Mouse (Mus musculus) lung, adult 18-20 months (tissue): ENCODE data around the gene Igsf3.
A peak's percentile ranks its signal among the peaks of the same experiment; 100 is the strongest.

ENCODE experiments used
- DNase-seq, 2 experiments: peaks; one replicate each; pipeline ENCODE4 v3.0.0; 2022; ENCODE audit warnings: mixed read lengths in 2 of 2

The Igsf3 gene

DNA sequence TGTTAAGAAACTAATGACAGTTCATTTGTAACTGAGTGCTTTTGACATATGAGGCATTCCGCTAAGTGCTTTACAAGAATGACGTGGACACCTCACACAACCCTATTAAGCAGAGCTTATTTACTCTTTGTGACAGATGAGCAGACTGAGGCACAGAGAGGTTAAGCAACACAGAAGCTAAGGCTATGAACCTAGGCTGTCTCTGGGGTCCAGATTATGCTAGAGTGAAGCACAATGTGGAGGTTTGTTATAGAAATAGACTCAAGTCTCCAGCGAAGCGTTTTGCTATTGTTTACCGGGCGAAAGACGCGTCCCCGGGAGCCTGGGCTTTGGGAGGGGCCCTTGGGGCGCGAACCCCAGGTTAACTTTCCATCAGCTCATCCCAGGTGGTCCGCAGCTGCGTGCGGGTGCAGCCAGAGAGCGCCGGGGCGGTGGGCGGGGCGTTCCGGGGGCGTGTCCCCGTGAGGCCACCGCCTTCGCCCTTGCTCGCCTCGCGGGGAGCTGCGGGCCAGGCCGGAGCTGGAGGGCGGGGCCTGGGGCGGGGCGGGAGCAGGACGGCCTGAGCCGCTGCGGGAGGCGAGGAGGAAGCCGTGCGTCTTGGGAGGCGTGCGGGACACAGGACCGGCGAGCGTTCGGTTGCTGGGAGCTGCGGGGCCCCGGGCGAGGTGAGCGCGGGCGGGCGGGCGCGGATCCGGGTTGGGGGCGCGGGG is at the start of gene Igsf3:
Gene Igsf3 (plus strand): TSS at position 546 of the 710 bp plus-strand sequence.
- peak; percentile 77 to 84 for DNase-seq

DNA sequence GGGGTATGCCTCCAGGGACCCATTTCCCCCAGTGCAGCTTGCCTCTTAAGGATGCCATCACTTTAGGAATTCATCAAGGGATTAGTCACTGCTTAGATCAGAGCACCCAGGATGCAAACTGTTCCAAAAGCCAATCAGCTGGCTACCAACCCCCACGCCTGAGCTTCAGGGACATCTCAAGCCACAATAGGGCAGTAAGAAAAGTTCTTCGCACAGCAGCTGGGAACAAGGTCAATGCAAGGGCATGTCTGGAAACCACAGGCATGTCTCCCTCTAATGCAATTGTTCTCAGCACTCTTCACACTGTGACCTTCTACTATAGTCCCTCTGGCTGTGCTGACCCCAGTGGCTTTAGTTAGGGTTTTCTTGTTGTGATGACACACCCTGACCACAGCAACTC is 49.6 kb upstream of the Igsf3 start:
- no peak for DNase-seq

DNA sequence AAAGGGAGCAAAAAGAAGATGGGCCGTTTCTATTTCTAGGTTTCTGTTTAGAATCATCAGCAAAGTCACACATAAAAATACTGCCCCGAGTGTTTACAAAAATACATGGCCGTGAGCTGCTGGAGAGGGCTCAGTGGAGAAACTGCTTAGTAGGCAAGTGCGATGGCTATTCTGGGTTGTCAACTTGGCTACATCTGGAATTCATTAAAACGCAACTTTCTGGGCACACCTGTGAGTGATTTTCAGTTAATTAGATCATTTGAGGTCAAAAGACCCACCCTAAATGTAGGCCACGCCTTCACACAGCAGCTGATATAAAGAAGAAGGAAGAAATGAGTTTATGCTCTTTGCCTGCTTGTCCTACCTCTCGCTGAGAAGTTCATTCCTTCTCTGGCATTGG is 48.3 kb upstream of the Igsf3 start:
- no peak for DNase-seq

DNA sequence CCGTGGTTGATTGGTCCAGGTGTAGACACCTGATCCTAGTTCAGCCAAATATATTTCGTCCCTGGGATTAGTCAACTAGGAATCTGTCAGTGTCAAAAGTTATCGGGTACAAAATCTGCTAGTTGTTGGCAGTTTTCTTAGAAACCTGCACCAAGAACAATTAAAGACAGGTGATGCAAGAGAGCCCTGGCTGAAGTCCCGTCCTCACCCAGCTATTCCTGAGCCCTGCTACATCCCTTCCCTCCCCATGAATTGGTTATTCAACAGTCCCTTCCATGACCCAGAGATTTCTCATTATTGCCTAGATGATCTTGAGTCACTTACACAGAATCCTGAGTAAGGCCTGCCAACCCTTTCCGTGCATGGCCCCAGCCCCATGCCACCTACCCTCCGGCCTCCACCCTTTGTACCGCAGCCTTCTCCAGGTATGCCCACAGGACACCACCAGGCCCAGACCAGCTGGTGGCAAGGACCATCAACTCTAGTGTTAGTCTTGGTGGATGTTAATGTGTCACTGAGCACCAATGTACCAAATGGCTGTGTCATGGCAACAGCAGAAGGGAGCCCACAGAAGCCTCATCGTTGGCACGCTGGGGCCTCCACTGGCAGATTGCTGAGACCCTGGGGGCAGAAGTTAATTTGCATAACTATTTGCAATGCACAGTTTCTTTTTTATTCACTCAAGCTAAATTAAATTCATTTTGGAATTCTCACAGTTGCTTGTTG is 33.5 kb upstream of the Igsf3 start:
- DNase-seq: no peak

DNA sequence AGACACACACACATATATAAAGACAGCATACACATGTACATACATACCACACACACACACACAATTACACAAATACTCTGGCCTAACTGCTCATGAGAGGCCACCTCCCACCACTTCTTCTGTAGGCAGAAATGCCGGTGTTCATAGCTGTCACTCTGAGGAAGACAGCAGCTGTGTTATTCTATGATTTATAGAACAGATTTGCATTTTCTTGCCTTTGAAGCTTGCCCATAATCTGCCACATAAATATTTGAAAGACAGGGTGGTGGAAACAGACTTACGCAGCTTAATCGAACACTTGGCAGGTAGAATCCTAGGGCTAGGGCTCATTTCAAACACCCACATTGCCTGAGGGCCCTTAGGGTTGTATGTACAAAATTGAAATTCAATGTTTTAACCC is 32.6 kb upstream of the Igsf3 start:
- no peak for DNase-seq

DNA sequence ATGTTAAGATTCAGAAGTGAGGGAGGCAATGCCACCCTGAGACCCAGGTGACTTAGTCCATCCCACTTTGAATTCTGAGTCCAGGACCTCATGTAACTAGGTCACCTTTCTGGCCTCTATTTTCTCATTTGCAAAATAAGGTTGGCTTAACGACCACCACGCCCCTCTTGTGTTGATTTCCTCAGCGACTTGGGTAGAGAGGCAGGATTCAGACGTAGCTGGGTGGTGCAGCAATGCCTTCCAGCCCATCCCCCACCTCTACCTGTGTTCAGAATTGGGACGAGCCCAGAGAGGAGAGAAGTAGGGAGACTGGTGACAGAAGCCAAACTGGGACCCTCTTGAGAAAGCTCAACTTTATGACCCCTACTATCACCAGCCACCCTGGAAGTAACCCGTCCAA is 31.6 kb upstream of the Igsf3 start:
- no peak for DNase-seq

DNA sequence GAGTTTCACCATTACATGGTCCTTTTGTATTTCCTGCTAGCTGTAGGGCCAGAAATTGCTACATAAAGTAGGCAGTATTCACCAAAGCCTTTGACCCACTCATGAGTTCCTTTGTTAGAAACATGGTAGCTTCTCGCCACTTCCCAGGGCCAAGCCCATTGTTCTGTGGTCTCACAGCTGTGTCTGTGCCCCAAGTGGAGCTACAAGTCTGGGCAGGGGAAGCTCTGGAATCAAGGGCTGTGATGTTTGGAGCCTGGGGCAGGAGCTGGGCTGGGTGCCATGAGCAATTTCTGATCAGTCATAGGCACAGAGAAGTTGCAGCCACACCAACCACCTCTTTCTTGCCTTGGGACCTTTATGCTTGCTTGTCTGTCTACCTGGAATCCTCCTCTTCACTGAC is 30.1 kb upstream of the Igsf3 start:
- no peak for DNase-seq

DNA sequence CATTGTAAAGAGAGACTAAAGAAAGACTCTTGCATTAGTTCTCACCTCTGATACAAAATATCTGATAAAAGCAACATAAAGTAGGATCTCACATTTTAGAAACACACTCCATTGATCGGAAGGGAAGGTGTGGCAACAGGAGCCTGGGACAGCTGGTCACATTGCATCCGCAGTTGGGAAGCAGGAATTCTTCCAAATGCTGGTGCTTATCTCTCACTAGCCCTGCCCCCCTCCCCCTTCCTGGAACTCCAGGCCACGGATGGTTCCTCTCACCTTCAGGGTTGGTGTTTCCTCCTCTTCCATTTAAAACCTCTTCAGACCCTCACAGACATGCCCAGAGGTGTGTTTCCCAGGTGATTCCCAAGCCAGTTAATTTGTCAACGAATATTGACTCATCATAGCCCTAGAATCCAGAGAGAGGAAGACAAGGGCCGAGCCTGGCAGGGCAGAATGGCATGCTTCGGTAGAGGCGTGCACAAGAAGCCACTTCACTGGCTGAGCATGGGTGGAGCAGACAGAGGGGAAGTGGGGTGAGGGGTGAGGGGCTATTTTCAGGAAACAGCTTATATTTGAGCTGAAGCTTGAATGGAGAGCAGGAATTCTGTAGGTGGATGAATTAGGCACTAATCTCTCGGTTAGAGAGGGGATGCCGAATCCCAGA is 28.3 kb upstream of the Igsf3 start:
- DNase-seq: no peak

DNA sequence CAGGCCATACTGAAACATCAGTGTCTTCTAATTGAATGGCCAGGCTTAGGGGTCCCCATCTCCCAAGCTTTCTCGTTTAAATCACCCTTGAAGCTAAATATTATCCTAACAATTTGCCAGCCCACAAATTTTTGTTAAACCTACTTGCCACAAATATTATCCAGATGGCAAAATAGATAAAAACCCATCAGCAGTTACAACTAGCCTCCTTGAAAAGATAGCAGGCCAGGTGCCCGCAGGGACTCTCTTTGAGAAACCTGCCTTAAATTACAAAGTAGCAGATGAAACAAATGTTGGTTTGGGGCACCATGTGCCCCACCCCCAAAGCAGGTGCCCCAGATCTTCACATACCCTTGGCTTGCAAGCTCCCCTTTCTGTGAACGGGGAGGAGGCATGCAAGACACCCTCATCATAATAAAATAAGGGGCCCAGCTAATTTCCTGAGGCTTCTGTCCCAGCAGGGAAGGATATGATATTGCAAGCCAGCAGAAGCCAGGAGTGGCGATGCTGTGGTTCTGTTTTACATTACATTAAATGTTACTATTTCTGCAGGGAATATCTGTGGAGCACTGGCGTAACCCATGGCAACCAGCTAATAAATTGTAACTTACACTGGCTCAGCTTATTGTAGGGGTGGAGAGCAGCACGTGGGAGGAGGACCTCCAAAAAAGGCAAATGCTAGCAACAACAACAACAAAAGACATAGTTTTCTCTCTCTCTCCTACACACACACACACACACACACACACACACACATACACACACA is 27.2 kb upstream of the Igsf3 start:
- DNase-seq: no peak

DNA sequence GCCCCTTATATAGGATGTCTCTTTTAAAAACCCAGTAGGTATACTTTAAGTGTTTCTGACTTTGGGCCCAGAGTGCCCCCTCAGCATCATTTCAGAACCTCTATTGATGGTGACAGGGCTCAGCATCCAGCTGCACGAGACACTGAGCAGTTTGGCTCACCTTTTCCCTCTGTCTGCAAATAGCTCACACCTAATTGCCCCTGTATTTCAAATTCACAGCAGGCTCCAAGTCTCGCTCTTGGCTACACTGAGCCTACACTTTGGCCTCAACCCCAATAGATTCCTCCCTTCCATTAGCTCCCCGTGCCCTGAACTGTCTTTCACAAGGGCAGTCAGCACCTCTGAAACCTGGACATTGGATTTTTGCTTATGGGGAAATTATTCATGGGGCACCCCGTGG is 26.5 kb upstream of the Igsf3 start:
- no peak for DNase-seq

DNA sequence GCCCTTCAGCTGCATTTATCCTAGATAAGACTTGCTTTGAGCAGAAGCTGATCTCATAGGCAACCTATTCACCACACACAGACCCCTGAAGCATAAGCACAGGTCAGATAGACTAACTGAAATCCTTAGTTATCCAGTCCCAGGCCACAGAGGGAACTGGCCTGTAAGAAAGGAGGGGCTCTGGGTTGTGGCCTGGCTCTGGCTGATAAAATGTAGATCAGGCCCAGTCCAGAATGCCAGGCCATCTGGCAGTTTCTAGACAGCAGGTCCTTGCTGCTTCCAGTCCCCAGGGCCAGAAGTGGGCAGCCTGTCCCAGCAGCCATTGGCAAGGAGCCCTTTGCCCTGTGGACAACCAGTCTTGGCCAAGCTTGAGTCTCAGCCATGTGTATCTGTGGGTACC is 22.4 kb upstream of the Igsf3 start:
- no peak for DNase-seq

DNA sequence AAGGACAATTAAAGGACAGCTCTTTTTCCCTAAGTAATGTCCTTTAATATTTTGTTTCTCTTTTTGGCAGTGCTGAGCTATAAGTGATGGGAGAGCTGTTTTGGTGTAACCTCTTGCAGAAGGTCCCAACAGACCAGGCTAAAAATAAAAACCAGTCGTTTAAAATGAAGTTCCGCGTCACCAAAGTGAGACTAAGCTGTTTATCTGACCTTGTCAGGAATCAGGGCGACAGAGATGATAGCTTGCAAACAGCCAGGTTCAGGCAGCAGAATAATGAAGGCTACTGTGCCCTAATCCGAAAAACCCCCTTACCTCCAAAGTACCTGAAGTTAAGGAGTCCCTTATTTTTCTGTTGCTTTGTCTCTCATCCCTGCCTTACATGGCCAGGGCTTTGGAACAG is 21.2 kb upstream of the Igsf3 start:
- DNase-seq: no peak

DNA sequence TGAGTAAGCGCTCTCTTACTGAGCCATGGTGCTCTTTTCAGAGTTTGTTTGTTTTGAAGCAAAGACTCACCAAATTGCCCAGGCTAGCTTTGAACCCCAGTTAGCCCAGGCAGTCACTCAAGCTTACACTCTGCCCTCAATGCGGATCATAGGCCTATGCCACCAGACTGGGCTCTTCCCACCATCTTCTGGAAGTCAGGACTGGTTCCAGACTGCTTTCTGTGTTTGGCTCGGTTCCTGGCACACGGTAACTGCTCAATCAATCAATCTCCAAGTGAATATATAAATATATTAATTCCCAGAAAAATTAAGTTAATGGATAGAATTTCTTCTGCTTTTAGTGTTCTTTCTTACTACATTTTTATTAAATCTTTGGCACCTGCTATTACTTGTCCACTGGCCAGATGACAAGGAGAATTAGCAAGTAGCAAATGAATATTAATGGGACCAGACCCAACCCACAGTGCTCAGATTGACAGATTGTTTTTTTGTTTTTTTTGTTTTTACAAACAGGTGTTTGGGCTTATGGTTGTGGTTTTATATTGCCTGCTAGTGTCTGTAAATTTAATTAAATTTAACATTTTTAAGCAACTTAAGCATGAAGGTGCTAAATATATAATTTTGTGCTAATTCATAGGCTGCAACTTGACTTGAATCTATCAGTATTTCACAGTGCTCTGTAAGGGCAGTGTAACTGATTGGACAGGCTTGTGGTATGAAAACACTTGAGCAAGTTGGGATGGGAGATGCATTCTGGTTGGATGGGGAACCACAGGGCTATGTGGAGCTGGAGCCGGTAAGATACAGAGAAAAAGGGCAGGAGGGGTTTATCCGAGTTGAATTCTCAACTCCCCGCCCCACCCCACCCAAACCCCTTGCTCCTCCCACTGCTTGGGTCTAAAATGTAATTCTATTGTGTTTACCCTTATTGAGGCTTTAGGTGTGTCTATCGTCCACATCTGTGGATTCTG is 20.0 kb upstream of the Igsf3 start:
- DNase-seq: no peak

DNA sequence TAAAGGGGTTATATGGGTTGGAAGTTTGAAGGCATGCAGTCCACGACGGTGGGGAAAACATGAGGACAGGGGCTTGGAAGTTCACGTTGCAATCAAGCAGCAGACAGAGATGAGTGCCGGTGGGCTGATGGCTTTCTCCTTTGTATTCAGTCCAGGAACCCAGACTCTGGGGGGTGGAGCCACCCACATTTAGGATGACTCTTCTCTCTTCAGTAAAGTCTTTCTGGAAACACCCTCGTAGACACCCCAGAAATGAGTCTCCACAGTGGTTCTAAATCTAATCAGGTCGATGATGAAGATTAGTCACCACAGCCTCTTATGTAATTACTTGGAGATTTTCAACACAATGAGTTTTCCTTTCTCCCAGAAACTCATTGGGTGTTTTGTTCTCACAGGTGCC is 16.1 kb upstream of the Igsf3 start:
- DNase-seq: no peak

DNA sequence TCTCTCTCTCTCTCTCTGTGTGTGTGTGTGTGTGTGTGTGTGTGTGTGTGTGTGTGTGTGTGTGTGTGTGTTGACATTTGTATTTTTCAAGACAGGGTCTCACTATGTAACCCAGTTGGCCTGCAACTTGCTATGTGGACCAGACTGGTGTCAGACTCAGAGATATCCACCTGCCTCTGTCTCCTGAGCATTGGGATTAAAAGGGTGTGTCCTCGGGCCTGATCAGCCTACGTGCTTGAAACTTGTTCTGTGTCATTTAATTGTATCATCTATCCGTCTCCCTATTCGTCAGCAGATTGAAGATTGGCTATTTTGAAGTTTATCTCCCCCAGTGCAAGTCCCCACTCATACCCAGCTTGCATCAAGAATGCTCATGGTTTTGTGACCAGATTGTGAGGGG is 14.5 kb upstream of the Igsf3 start:
- no peak for DNase-seq

DNA sequence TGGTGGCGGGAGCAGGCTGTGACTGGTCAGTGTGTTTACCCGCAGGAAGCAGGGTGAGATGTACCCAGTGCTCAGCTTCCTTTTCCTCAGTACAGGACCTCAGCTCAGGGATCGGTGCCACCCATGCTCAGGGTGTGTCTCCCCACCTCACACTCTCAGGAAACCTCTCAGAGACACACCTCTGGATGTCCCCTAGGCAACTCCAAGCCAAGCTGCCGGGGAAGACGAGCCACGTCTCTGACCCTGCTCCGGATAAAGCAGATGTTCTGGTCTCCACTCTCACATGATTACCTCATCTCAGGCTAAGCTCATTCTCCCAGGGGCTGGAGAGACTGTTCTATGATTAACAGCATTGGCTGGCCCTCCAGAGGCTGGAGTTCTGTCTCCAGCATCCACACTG is 13.3 kb upstream of the Igsf3 start:
- peak in 1 of 2 experiments; percentile 14 for DNase-seq

DNA sequence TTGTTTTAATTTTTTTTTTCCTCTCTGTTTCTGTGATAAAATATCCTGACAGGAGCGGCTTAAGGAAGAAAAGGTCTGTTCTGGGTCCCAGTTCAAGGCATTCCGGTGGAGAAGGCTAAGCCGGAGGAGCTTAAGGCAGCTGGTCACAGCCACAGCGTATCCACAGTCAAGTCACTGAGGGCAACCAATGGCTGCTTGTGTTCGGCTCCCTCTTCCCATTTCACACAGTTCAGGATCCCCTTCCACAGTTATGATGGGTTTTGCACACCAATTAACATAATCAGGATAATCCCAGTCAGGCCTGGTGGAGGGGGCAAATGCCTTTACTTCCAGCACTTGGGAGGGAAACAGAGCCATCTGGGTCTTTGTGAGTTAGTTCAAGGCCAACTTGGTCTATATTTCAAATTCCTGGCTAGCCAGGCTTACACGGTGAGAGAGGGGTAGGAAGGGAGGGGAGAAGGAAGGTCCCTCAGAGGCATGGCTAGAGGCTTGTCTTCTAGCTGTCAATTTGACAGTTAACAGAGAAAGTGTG is 11.7 kb upstream of the Igsf3 start:
- no peak for DNase-seq

DNA sequence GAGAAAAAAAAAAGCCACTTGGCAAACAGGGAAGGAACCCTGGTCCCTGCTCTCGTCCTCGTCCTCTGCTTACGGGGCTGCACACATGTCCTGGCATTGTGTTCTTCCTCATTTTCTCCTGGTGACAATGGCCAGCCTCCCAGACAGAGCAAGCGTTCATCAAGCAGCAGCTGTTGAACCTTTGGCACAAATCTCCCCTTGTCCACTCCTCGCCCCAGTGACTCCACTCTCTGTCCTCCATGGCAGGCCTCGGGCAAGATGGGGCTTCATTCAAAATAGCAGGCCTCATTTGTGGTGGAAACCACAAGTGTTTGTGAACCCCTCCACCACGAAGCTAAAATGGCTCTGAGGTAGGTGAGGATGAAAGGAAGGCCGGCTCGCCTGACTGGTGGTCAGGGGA is 11.0 kb upstream of the Igsf3 start:
- DNase-seq: no peak

DNA sequence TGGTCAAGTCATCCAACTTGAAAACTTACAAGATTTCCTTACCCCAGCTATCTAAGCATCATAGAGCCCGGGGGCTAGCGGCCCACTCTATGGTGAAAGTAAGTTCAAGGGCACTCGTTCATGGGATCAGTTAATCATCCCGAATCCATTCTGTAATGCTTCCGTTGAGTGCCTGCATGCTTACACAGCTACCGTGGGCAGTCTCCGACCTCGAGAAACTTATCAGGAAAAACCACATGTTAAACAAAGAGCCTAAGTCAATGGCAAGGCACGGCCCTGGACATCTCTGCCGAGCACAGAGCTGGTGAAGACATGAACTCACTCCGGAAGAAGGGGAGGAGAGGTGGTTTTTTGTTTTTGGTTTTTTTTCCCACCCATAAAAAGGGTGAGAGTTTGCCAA is 9.5 kb upstream of the Igsf3 start:
- DNase-seq: no peak

DNA sequence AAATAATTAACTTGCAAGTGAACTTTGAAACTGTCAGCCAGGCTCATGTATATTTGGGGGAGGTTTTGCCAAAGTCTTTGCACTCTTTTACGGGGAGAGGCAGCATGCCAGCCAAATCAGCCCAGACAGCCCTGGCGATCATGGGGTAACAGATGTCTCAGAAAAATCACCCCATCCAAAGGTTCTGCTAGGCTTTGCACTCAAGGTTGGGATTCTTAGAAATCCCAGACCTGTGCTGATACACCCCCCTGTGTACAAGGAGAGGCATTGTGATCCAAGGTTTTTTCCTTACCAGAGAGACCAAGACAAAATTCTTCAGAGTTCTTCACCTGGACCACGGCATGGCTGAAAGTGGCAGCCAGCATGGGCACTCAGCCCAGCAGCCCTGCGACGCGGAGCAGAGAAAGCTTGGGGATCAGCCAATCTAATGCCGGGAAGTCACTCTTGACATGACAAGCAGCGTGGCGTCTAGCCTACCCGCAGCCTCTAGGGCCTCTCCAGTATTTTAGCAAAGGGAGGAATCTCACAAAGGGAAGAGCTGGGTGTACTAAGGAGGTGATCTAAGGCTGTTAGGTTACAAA is 7.5 kb upstream of the Igsf3 start:
- no peak for DNase-seq

DNA sequence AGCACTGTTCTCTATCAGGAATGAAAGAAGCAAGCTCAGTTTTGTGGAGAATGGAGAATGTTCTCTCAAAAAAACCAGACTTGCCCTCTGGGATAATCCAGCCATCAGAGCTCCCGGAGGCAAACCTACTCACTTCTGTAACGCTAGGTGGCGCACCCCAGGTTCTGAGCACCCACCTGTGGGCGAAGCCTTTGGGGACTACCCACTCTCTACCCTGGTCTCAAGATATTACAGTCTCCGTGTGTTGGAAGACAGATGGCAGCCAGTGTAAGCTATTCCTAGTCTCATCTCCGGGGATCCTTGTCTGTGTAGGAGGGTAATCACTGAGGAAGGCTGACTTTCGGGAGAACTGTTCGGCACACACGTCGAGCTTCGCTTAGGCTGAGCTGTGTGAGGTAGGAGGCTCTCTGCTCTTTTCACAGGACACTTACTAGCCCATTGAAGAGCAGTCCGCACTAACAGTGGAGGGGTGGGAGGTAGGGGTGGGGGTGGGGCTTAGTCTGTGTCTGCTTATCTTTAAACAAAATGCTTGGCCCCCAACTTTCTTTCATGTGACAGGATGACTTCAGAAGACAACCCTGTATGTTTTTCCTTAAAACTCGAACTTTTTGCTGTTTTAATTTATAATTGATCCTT is 4.4 kb upstream of the Igsf3 start:
- DNase-seq: peak; percentile 45 to 62
